10 mouse cellular contexts compared by ENCODE assay signal in genomic region chr16:17858592-17858991, GRCm38 (mm10). TPM values are rescaled to one million over a fixed set of nuclear protein-coding genes. Genes with fewer than 3 reads are reported as not detected.
DNase-seq lines count a peak whose midpoint lies in the region; ATAC-seq and TF ChIP-seq lines count a peak whose summit lies in the region.
"Had no signal": no experiment of that assay in that cellular context is flagged by ENCODE, and none has a peak within 500 bp of the region (broad histone marks: within the 10 kb centered on the region; RNA-seq: fewer than 3 reads in every experiment).

No protein-coding gene starts in this region.

- H3K27ac ChIP-seq in bone marrow, adult 2 months (ENCODE audit: control insufficient read depth, insufficient read depth, low read depth, low read length, poor library complexity), result no peak overlapping the region
- H3K27ac ChIP-seq: midbrain, embryonic 10.5 days had no signal

- peak; percentile 58 for TF ChIP-seq CTCF in lung, adult 2 months (IDR thresholded peaks at IDR 0.05; ENCODE audit: insufficient read depth, low read length)
- TF ChIP-seq CTCF in bone marrow, adult 2 months (IDR thresholded peaks at IDR 0.05; ENCODE audit: control insufficient read depth, insufficient read depth, low read length), result peak; percentile 61

- TF ChIP-seq POLR2A in lung, adult 2 months (IDR thresholded peaks at IDR 0.05; ENCODE audit: borderline replicate concordance, extremely low read depth, low read depth, low read length), result no peak
- TF ChIP-seq POLR2A in bone marrow, adult 2 months (IDR thresholded peaks at IDR 0.05; ENCODE audit: borderline replicate concordance, control insufficient read depth, low read depth, low read length), result no peak

- intact Hi-C loops in left cerebral cortex, postnatal 25 days (cut with DNase I), result no loop called here

- no peak overlapping the region for H3K4me3 ChIP-seq in lung, adult 2 months (replicated peaks; ENCODE audit: extremely low read depth, low read depth, low read length)
- no peak overlapping the region for H3K4me3 ChIP-seq in bone marrow, adult 2 months (replicated peaks; ENCODE audit: control insufficient read depth, low read depth, low read length)
- H3K4me3 ChIP-seq: midbrain, embryonic 10.5 days had no signal

- peak; percentile 28 for DNase-seq in embryo, embryonic 11 days
- no peak for DNase-seq in embryo, embryonic 9.5 days (ENCODE audit: extremely low spot score)
- DNase-seq in lung, adult 2 months, result no peak
- no peak for DNase-seq in lung, adult 18-20 months
- no peak for DNase-seq in left cerebral cortex, postnatal 25 days (ENCODE audit: low spot score in 2 of 2)
- no peak for DNase-seq in spleen, postnatal 14 days (ENCODE audit: low spot score in 2 of 2)

- ATAC-seq in megakaryocyte-erythroid progenitor cell, adult 5-6 weeks (replicated peaks; ENCODE audit: low FRiP score, low TSS enrichment, poor library complexity, severe bottlenecking), result peak; percentile 83

- no peaks in the 10 kb centered on the region for H3K4me1 ChIP-seq in lung, adult 2 months (ENCODE audit: control insufficient read depth, insufficient read depth, low read length)
- H3K4me1 ChIP-seq in bone marrow, adult 2 months (ENCODE audit: control insufficient read depth, insufficient read depth, low read length), result no peaks in the 10 kb centered on the region

RNA-seq across cellular contexts. Expression of gene Car15, which starts 20.4 kb away (rescaled TPM):
- polyA plus RNA-seq in lung, adult 2 months (2012; rRNA removed), result 7.5 and 9.4 TPM in 2 replicates
- polyA plus RNA-seq in bone marrow, adult 2 months (2011; ENCODE audit: insufficient read depth, insufficient read length, low replicate concordance, missing spikeins), result 7.3 and 23.5 TPM in 2 replicates
- total RNA-seq in megakaryocyte-erythroid progenitor cell, adult 5-6 weeks (2014; fragmentation: Nextera tagmentation), result 3.5 and 6.9 TPM in 2 replicates
- total RNA-seq in megakaryocyte-erythroid progenitor cell, adult 5-6 weeks (2017), result 2.2 and 3.4 TPM in 2 replicates
- 10 to 100 TPM; 12.3 to 13.8 TPM for total RNA-seq in left cerebral cortex, postnatal 25 days (2021)

RNA-seq across cellular contexts. Expression of gene B830017H08Rik, which starts 25.7 kb away (rescaled TPM):
- 0.08 and 0.10 TPM in 2 replicates for polyA plus RNA-seq in lung, adult 2 months (2012; rRNA removed)
- not detected in 2 replicates for polyA plus RNA-seq in bone marrow, adult 2 months (2011; ENCODE audit: insufficient read depth, insufficient read length, low replicate concordance, missing spikeins)
- not detected in 2 replicates for total RNA-seq in megakaryocyte-erythroid progenitor cell, adult 5-6 weeks (2014; fragmentation: Nextera tagmentation)
- not detected in 2 replicates for total RNA-seq in megakaryocyte-erythroid progenitor cell, adult 5-6 weeks (2017)
- total RNA-seq in left cerebral cortex, postnatal 25 days (2021), result 1 to 10 TPM; 4.7 to 5.4 TPM
- polyA plus RNA-seq: heart, embryonic 14.5 days; midbrain, embryonic 10.5 days had no signal

RNA-seq across cellular contexts. Expression of gene Gm20518, which starts 32.9 kb away (rescaled TPM):
- polyA plus RNA-seq in lung, adult 2 months (2012; rRNA removed), result 1.5 and 1.7 TPM in 2 replicates
- 0.66 and 2.2 TPM in 2 replicates for polyA plus RNA-seq in bone marrow, adult 2 months (2011; ENCODE audit: insufficient read depth, insufficient read length, low replicate concordance, missing spikeins)
- 2.3 and 2.7 TPM in 2 replicates for total RNA-seq in megakaryocyte-erythroid progenitor cell, adult 5-6 weeks (2014; fragmentation: Nextera tagmentation)
- 1.2 TPM in 1 of 2 replicates, not detected in the other for total RNA-seq in megakaryocyte-erythroid progenitor cell, adult 5-6 weeks (2017)
- 1 to 10 TPM; 1.9 to 2.9 TPM for total RNA-seq in left cerebral cortex, postnatal 25 days (2021)
- polyA plus RNA-seq: heart, embryonic 14.5 days had no signal

RNA-seq across cellular contexts. Expression of gene Tssk1, which starts 35.4 kb away (rescaled TPM):
- 0.07 and 0.09 TPM in 2 replicates for polyA plus RNA-seq in lung, adult 2 months (2012; rRNA removed)
- polyA plus RNA-seq in bone marrow, adult 2 months (2011; ENCODE audit: insufficient read depth, insufficient read length, low replicate concordance, missing spikeins), result not detected in 2 replicates
- 0.72 TPM in 1 of 2 replicates, not detected in the other for total RNA-seq in megakaryocyte-erythroid progenitor cell, adult 5-6 weeks (2014; fragmentation: Nextera tagmentation)
- 0.14 TPM in 1 of 2 replicates, not detected in the other for total RNA-seq in megakaryocyte-erythroid progenitor cell, adult 5-6 weeks (2017)
- under 1 TPM in 1 of 2 experiments, not detected in 1; 0.09 TPM for total RNA-seq in left cerebral cortex, postnatal 25 days (2021)
- polyA plus RNA-seq: heart, embryonic 14.5 days had no signal

RNA-seq across cellular contexts. Expression of gene Dgcr2, which starts 39.8 kb away (rescaled TPM):
- polyA plus RNA-seq in lung, adult 2 months (2012; rRNA removed), result 138 and 144 TPM in 2 replicates
- polyA plus RNA-seq in bone marrow, adult 2 months (2011; ENCODE audit: insufficient read depth, insufficient read length, low replicate concordance, missing spikeins), result 7.7 and 22.4 TPM in 2 replicates
- total RNA-seq in megakaryocyte-erythroid progenitor cell, adult 5-6 weeks (2014; fragmentation: Nextera tagmentation), result 32.7 and 36.4 TPM in 2 replicates
- 35.1 and 55.7 TPM in 2 replicates for total RNA-seq in megakaryocyte-erythroid progenitor cell, adult 5-6 weeks (2017)
- 100 to 1,000 TPM in 1 of 2 experiments, 10 to 100 TPM in 1; 98.0 to 102 TPM for total RNA-seq in left cerebral cortex, postnatal 25 days (2021)

Comparison
In these comparisons a context has a peak if more than half of its experiments do, and no peak if none do; other contexts are left out.
1. RNA of gene B830017H08Rik, which starts 25.7 kb away (total RNA-seq): 4.7 to 5.4 TPM in left cerebral cortex, postnatal 25 days; not detected in megakaryocyte-erythroid progenitor cell, adult 5-6 weeks; every median in the first group is over 4 times any median in the second.